Mouse (Mus musculus): ENCODE data around the gene Plgrkt. TPM values are rescaled to one million over a fixed set of nuclear protein-coding genes. Genes with fewer than 3 reads are reported as not detected.

Plgrkt gene
- polyA plus RNA-seq, 1 experiment from 2014 or later: 126 TPM

DNA sequence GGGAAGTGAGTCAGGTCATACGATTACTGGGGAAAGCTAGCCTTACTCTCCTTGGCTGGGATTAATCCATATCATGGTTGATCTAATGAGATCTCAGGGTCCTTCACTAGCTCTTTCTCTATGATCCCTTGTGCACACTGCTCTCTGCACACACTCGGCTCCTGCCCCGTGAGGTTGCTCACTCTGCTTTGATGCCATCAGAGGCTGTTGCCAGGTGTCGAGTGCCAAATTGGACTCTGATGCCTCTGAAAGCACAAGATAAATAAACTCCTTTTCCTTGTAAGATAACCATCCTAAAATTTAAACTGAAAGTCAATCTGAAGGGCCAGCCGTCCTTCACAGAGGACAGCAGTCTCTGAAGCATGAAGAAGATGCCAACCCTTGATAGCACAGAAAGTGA is 23.3 kb upstream of the Plgrkt start:
- WGBS: 68% methylated on average over 5 of the region's 5 CpGs
- DNase-seq (ENCODE audit: low spot score) (no peak), ATAC-seq (replicated peaks; ENCODE audit: low FRiP score, low TSS enrichment, low read depth) (no peak)
- H3K9me3 ChIP-seq (ENCODE audit: control insufficient read depth, low read length): no peaks in the 10 kb centered on the region
- H3K4me1 ChIP-seq (replicated peaks; ENCODE audit: control insufficient read depth, insufficient read depth, low read length): no peaks in the 10 kb centered on the region
- no peaks in the 10 kb centered on the region for H3K27me3 ChIP-seq (replicated peaks; ENCODE audit: control insufficient read depth, insufficient read depth, low read length)
- H3K36me3 ChIP-seq (ENCODE audit: control insufficient read depth, insufficient read depth, low read length): no peaks in the 10 kb centered on the region
- no peak overlapping the region for H3K9ac ChIP-seq (ENCODE audit: low read length)
- no peak overlapping the region for H3K27ac ChIP-seq (ENCODE audit: low read depth)
- H3K4me3 ChIP-seq (ENCODE audit: low read depth, low read length): no peak overlapping the region
- no peak overlapping the region for H3K4me2 ChIP-seq (ENCODE audit: low read length)

DNA sequence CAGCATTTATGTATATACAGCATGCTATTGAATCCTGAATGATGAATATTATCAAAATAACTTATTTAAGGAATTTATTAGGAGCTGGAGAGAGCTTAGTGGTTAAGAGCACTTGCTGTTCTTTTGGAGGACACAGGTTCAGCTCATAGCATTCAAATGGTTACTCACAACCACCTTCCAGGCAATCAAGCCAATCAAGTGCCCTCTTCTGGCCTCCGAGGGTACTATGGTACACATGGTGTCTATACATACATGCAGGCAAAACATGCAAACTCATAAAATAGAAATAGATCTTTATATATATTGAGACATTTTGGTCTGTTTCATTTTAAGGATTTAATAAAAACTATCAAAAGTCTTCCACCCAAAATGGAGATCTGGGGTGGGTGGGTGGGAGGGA is 21.6 kb upstream of the Plgrkt start:
- DNase-seq (ENCODE audit: low spot score) (no peak), ATAC-seq (replicated peaks; ENCODE audit: low FRiP score, low TSS enrichment, low read depth) (no peak)
- Histone ChIP-seq H3K9ac (ENCODE audit: low read length) (no peak overlapping the region), H3K4me1 (replicated peaks; ENCODE audit: control insufficient read depth, insufficient read depth, low read length) (no peaks in the 10 kb centered on the region), H3K27me3 (replicated peaks; ENCODE audit: control insufficient read depth, insufficient read depth, low read length) (no peaks in the 10 kb centered on the region), H3K9me3 (ENCODE audit: control insufficient read depth, low read length) (no peaks in the 10 kb centered on the region), H3K36me3 (ENCODE audit: control insufficient read depth, insufficient read depth, low read length) (no peaks in the 10 kb centered on the region), H3K4me2 (ENCODE audit: low read length) (no peak overlapping the region), H3K27ac (ENCODE audit: low read depth) (no peak overlapping the region), H3K4me3 (ENCODE audit: low read depth, low read length) (no peak overlapping the region)
- WGBS: 96% methylated on average over 1 of the region's 1 CpGs

DNA sequence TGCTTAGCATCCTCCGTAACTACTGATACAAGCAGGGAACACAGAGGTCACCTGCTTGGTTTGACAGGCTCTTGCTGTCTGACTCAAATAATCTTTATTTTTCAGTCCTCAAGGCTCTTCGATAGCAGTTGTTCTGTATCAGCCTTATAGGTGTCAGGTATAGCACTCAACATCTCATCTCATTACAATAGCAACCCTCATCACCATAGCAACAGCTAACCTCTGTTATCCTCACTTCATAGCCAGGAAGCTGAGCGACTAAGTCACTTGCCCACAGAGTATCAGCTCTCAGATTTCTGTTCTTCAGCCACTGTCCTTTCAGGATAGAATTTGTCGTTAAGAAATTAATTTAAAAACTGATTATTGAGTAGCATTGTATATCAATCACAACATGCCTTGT is 18.6 kb upstream of the Plgrkt start:
- Histone ChIP-seq H3K9me3 (ENCODE audit: control insufficient read depth, low read length) (no peaks in the 10 kb centered on the region), H3K36me3 (ENCODE audit: control insufficient read depth, insufficient read depth, low read length) (no peaks in the 10 kb centered on the region), H3K4me3 (ENCODE audit: low read depth, low read length) (no peak overlapping the region), H3K27me3 (replicated peaks; ENCODE audit: control insufficient read depth, insufficient read depth, low read length) (no peaks in the 10 kb centered on the region), H3K27ac (ENCODE audit: low read depth) (no peak overlapping the region), H3K4me2 (ENCODE audit: low read length) (no peak overlapping the region), H3K9ac (ENCODE audit: low read length) (no peak overlapping the region), H3K4me1 (replicated peaks; ENCODE audit: control insufficient read depth, insufficient read depth, low read length) (0 out of 2 replicates have a peak, but pooled peaks cover 2% of the 10 kb centered on the region)
- 89% methylated on average over 4 of the region's 4 CpGs for WGBS
- DNase-seq (ENCODE audit: low spot score) (no peak), ATAC-seq (replicated peaks; ENCODE audit: low FRiP score, low TSS enrichment, low read depth) (no peak)

DNA sequence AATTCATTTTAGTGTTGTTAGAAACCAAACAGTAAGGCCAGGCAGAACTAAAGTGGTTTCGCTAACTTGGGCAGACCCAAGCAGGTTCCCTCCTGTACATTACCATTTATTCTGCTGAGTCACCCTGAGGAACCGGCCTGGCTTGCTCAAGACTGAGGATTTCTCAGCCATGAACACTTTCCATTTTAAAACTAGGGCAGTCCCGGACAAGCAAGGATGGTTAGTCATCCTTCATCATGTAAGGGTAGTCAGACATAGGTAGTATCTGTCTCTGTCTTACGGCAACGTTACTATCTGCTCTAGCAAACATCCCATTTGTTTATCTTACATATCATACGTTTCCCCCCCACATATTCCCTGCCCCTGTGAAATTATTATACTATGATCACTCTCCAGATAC is 17.8 kb upstream of the Plgrkt start:
- Histone ChIP-seq H3K36me3 (ENCODE audit: control insufficient read depth, insufficient read depth, low read length) (no peaks in the 10 kb centered on the region), H3K9ac (ENCODE audit: low read length) (no peak overlapping the region), H3K27ac (ENCODE audit: low read depth) (no peak overlapping the region), H3K4me3 (ENCODE audit: low read depth, low read length) (no peak overlapping the region), H3K4me2 (ENCODE audit: low read length) (no peak overlapping the region), H3K27me3 (replicated peaks; ENCODE audit: control insufficient read depth, insufficient read depth, low read length) (no peaks in the 10 kb centered on the region), H3K9me3 (ENCODE audit: control insufficient read depth, low read length) (no peaks in the 10 kb centered on the region), H3K4me1 (replicated peaks; ENCODE audit: control insufficient read depth, insufficient read depth, low read length) (0 out of 2 replicates have a peak, but pooled peaks cover 2% of the 10 kb centered on the region)
- ATAC-seq (replicated peaks; ENCODE audit: low FRiP score, low TSS enrichment, low read depth): no peak
- DNase-seq (ENCODE audit: low spot score): no peak
- 76% methylated on average over 6 of the region's 6 CpGs for WGBS

DNA sequence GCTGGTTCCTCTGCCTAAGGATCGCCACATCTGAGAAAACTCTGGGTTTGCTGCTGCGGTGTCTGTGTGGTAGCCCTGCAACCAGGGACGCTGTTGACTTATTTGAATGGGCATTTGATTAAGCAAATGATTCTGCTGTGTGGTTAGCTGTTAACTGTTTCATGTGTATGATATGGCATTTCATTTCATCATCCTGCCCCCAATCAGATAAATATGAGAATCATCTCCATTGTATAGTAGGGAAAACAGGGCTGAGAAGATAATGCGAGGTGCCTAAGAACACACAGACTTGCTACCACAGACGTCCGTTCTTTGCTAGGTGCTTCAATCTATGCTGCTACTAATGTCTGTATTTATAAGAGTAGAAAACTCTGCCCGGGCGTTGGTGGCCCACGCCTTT is 17.2 kb upstream of the Plgrkt start:
- H3K9ac ChIP-seq (ENCODE audit: low read length): no peak overlapping the region
- no peaks in the 10 kb centered on the region for H3K27me3 ChIP-seq (replicated peaks; ENCODE audit: control insufficient read depth, insufficient read depth, low read length)
- H3K9me3 ChIP-seq (ENCODE audit: control insufficient read depth, low read length): no peaks in the 10 kb centered on the region
- ATAC-seq (replicated peaks; ENCODE audit: low FRiP score, low TSS enrichment, low read depth): no peak
- no peak overlapping the region for H3K4me3 ChIP-seq (ENCODE audit: low read depth, low read length)
- H3K36me3 ChIP-seq (ENCODE audit: control insufficient read depth, insufficient read depth, low read length): no peaks in the 10 kb centered on the region
- no peak for DNase-seq (ENCODE audit: low spot score)
- no peak overlapping the region for H3K27ac ChIP-seq (ENCODE audit: low read depth)
- 87% methylated on average over 9 of the region's 9 CpGs for WGBS
- 0 out of 2 replicates have a peak, but pooled peaks cover 2% of the 10 kb centered on the region for H3K4me1 ChIP-seq (replicated peaks; ENCODE audit: control insufficient read depth, insufficient read depth, low read length)
- H3K4me2 ChIP-seq (ENCODE audit: low read length): no peak overlapping the region

DNA sequence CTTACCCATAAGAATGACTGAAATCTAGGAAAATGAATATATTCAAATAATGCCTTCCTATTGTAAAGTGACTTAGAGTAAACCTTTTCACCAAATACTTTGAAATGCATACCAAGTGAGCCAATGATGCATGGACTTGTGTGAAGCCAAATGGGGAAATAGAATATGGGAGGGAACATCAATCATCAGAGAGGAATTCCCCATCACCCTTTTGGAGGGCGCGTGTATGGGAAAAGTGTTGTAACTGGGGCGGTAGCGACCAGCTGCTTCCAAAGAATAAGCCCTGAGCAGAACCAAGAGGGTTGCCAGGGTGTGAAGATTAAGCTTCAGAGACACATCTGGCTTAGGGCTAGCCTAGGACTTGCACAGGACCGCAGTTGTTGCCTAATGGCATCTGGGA is 16.2 kb upstream of the Plgrkt start:
- H3K4me3 ChIP-seq (ENCODE audit: low read depth, low read length): no peak overlapping the region
- no peak overlapping the region for H3K4me2 ChIP-seq (ENCODE audit: low read length)
- ATAC-seq (replicated peaks; ENCODE audit: low FRiP score, low TSS enrichment, low read depth) (no peak), DNase-seq (ENCODE audit: low spot score) (no peak)
- no peak overlapping the region for H3K27ac ChIP-seq (ENCODE audit: low read depth)
- no peaks in the 10 kb centered on the region for H3K9me3 ChIP-seq (ENCODE audit: control insufficient read depth, low read length)
- H3K36me3 ChIP-seq (ENCODE audit: control insufficient read depth, insufficient read depth, low read length): no peaks in the 10 kb centered on the region
- H3K4me1 ChIP-seq (replicated peaks; ENCODE audit: control insufficient read depth, insufficient read depth, low read length): 0 out of 2 replicates have a peak, but pooled peaks cover 2% of the 10 kb centered on the region
- 93% methylated on average over 5 of the region's 5 CpGs for WGBS
- H3K9ac ChIP-seq (ENCODE audit: low read length): no peak overlapping the region
- no peaks in the 10 kb centered on the region for H3K27me3 ChIP-seq (replicated peaks; ENCODE audit: control insufficient read depth, insufficient read depth, low read length)

DNA sequence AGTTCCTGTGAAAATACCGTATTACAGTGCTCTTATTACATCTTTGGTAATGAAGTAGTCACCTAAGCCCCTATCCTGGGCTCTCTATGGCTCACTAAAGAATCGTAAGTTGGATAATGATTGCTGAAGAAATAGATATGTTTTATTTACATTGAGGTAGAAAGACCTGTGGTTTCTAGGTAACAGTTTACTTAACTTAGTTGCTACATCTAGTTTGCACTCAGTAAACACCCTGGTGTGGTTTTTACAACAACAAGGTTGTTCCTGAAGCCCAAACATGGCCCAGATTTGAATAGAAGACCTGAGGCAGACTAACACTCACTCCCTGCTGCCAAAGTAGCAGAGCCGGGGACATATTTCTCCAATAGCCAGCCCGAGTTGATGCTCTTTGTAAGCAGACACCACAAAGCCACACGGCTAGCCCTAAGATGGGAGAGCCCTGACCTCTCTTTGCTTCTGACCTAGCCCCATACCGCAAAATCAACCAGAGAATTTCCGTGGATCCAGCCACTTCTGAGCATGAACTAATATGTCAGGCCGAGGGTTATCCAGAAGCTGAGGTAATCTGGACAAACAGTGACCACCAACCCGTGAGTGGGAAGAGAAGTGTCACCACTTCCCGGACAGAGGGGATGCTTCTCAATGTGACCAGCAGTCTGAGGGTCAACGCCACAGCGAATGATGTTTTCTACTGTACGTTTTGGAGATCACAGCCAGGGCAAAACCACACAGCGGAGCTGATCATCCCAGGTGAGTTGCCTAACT is 12.8 kb upstream of the Plgrkt start:
- Histone ChIP-seq H3K27me3 (replicated peaks; ENCODE audit: control insufficient read depth, insufficient read depth, low read length) (no peaks in the 10 kb centered on the region), H3K9ac (ENCODE audit: low read length) (no peak overlapping the region), H3K36me3 (ENCODE audit: control insufficient read depth, insufficient read depth, low read length) (no peaks in the 10 kb centered on the region), H3K9me3 (ENCODE audit: control insufficient read depth, low read length) (no peaks in the 10 kb centered on the region), H3K4me3 (ENCODE audit: low read depth, low read length) (no peak overlapping the region), H3K27ac (ENCODE audit: low read depth) (no peak overlapping the region), H3K4me2 (ENCODE audit: low read length) (no peak overlapping the region), H3K4me1 (replicated peaks; ENCODE audit: control insufficient read depth, insufficient read depth, low read length) (0 out of 2 replicates have a peak, but pooled peaks cover 2% of the 10 kb centered on the region)
- ATAC-seq (replicated peaks; ENCODE audit: low FRiP score, low TSS enrichment, low read depth): no peak
- DNase-seq (ENCODE audit: low spot score): no peak
- WGBS: 81% methylated on average over 14 of the region's 14 CpGs

DNA sequence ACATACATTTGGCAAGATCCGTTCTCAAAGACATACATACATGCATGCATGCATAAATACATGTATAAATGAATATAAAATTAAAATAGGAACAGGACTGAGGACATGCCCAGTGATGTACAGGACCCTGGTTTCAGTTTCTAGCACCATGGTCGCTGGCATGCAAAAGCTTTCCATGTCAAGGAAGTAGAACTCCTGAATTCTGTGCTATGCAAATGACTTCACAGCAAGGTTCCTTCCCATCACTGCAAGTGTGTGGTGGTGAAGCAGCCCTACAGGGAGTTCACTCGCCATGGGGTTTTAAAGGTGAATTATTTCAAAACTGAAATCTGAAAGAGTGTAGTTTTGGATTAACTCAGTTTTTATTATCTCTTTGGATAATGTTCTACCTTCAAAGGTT is 9.2 kb upstream of the Plgrkt start:
- 0 out of 2 replicates have a peak, but pooled peaks cover 2% of the 10 kb centered on the region for H3K4me1 ChIP-seq (replicated peaks; ENCODE audit: control insufficient read depth, insufficient read depth, low read length)
- H3K27me3 ChIP-seq (replicated peaks; ENCODE audit: control insufficient read depth, insufficient read depth, low read length): no peaks in the 10 kb centered on the region
- H3K4me3 ChIP-seq (ENCODE audit: low read depth, low read length): no peak overlapping the region
- WGBS: 76% methylated on average over 3 of the region's 3 CpGs
- no peaks in the 10 kb centered on the region for H3K9me3 ChIP-seq (ENCODE audit: control insufficient read depth, low read length)
- no peak overlapping the region for H3K27ac ChIP-seq (ENCODE audit: low read depth)
- no peak for ATAC-seq (replicated peaks; ENCODE audit: low FRiP score, low TSS enrichment, low read depth)
- no peak for DNase-seq (ENCODE audit: low spot score)
- H3K36me3 ChIP-seq (ENCODE audit: control insufficient read depth, insufficient read depth, low read length): no peaks in the 10 kb centered on the region
- H3K9ac ChIP-seq (ENCODE audit: low read length): no peak overlapping the region
- H3K4me2 ChIP-seq (ENCODE audit: low read length): no peak overlapping the region

DNA sequence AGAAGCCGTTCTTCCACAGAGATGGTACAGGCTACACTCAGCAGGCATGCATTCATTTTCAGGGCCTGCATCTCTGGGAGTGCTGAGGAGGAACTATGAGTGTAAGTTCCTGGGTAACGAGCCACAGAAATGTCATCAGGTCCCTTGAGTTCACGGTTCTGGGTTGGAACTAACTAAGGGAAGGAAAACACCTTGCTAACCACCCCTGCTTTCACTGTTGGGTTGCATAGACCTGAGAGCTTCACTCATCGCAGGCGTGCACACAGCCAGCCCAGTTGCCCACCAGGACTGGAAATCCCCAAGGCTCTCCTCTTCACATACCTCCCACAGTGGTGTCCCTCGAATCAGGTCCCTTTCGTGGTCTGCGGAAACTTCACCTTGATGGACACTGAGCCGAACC is 7.8 kb upstream of the Plgrkt start:
- no peak for DNase-seq (ENCODE audit: low spot score)
- Histone ChIP-seq H3K4me2 (ENCODE audit: low read length) (no peak overlapping the region), H3K36me3 (ENCODE audit: control insufficient read depth, insufficient read depth, low read length) (no peaks in the 10 kb centered on the region), H3K27me3 (replicated peaks; ENCODE audit: control insufficient read depth, insufficient read depth, low read length) (no peaks in the 10 kb centered on the region), H3K9me3 (ENCODE audit: control insufficient read depth, low read length) (no peaks in the 10 kb centered on the region), H3K4me1 (replicated peaks; ENCODE audit: control insufficient read depth, insufficient read depth, low read length) (no peaks in the 10 kb centered on the region), H3K9ac (ENCODE audit: low read length) (no peak overlapping the region), H3K4me3 (ENCODE audit: low read depth, low read length) (no peak overlapping the region), H3K27ac (ENCODE audit: low read depth) (no peak overlapping the region)
- no peak for ATAC-seq (replicated peaks; ENCODE audit: low FRiP score, low TSS enrichment, low read depth)
- WGBS: 91% methylated on average over 9 of the region's 9 CpGs

Measured in intestine, embryonic 14.5 days (tissue).